Mouse (Mus musculus) brain, embryonic 14.5 days (tissue): ENCODE measurements around the gene Prpf4.

ENCODE experiments used
- CTCF ChIP-seq: fragments of 200-500 bp; IDR thresholded peaks from 2 replicates; pipeline ENCODE4 v1.5.1; 2012; ENCODE audit warnings: inconsistent platforms, mild to moderate bottlenecking, moderate library complexity, borderline replicate concordance; ENCODE audit not compliant: insufficient read depth, insufficient read length; ENCODE audit errors: extremely low read depth
- POLR2A ChIP-seq: fragments of 200-500 bp; IDR thresholded peaks from 2 replicates; pipeline ENCODE4 v1.6.1; 2012; ENCODE audit warnings: mild to moderate bottlenecking, inconsistent platforms, borderline replicate concordance; ENCODE audit not compliant: poor library complexity, insufficient read depth, insufficient read length, severe bottlenecking; ENCODE audit errors: extremely low read depth

GRCm38 (mm10) chr4:62433939-62434870, 25.6 kb downstream of the Prpf4 start:
- TF ChIP-seq POLR2A, result no peak
- TF ChIP-seq CTCF, result no peak
